Mouse (Mus musculus) midbrain, embryonic 16.5 days (tissue): Measurements from ENCODE around the gene Stam2. TPM values are rescaled to one million over a fixed set of nuclear protein-coding genes. Genes with fewer than 3 reads are reported as not detected.

Experiments used
- ATAC-seq: fragments of 200-750 bp; cut with Nextera tagmentation; 2 replicates; pipeline ENCODE4 v1.8.0; 2017; ENCODE audit warnings: moderate TSS enrichment
- H3K27ac ChIP-seq: fragments of 300-500 bp; sonication (generic); 2 replicates; pipeline ENCODE4 v1.5.1; 2014; ENCODE audit warnings: mild to moderate bottlenecking, low read length, mixed read lengths
- H3K27me3 ChIP-seq: fragments of 300-500 bp; sonication (generic); 2 replicates; pipeline ENCODE4 v1.6.1; 2014; ENCODE audit warnings: low read depth, low read length, mixed read lengths; ENCODE audit not compliant: control insufficient read depth, insufficient read depth
- H3K36me3 ChIP-seq: fragments of 300-500 bp; sonication (generic); 2 replicates; pipeline ENCODE4 v1.6.1; 2014; ENCODE audit warnings: mild to moderate bottlenecking, low read length, moderate library complexity, mixed read lengths; ENCODE audit not compliant: control insufficient read depth, insufficient read depth
- H3K4me1 ChIP-seq: fragments of 300-500 bp; sonication (generic); 2 replicates; pipeline ENCODE4 v1.6.1; 2014; ENCODE audit warnings: mild to moderate bottlenecking, low read length, mixed read lengths; ENCODE audit not compliant: control insufficient read depth, insufficient read depth
- H3K4me2 ChIP-seq: fragments of 300-500 bp; sonication (generic); 2 replicates; pipeline ENCODE4 v1.6.1; 2014; ENCODE audit warnings: mild to moderate bottlenecking, low read length, mixed read lengths
- H3K4me3 ChIP-seq: fragments of 300-500 bp; sonication (generic); 2 replicates; pipeline ENCODE4 v1.5.1; 2014; ENCODE audit warnings: low read depth, mild to moderate bottlenecking, low read length, moderate library complexity, mixed read lengths
- H3K9ac ChIP-seq: fragments of 300-500 bp; sonication (generic); 2 replicates; pipeline ENCODE4 v1.6.1; 2014; ENCODE audit warnings: low read depth, low read length, mixed read lengths
- H3K9me3 ChIP-seq: fragments of 300-500 bp; sonication (generic); replicated peaks from 2 replicates; pipeline ENCODE4 v1.6.1; 2014; ENCODE audit warnings: mild to moderate bottlenecking, low read length, mixed read lengths; ENCODE audit not compliant: control insufficient read depth, poor library complexity, severe bottlenecking
- WGBS: fragments of 180-500 bp; shearing (Covaris S2); extraction: QIAGEN DNeasy Blood & Tissue Kit; methylation state at CpG from one replicate; pipeline ENCODE4 v1.1.7; 2014; 5-methylcytosine and 5-hydroxymethylcytosine counted together
- polyA plus RNA-seq: library from polyadenylated mRNA; unstranded; fragments of >200 nt; fragmentation: Nextera tagmentation; extraction: Ambion mirVana; gene quantifications from 2 replicates; pipeline ENCODE4 v1.2.1, GENCODE M21; 2015

Stam2 gene
- polyA plus RNA-seq, 1 experiment from 2014 or later = 41.1 TPM

GRCm38 (mm10) chr2:52676023-52676912 is 65.8 kb downstream of the Stam2 start, which contains the start of gene Cacnb4:
Gene Cacnb4 (minus strand): TSS chr2:52676831.
- WGBS = 0% methylated on average over 54 of the region's 77 CpGs
- peaks cover 5% of the 10 kb centered on the region for H3K4me1 ChIP-seq
- H3K4me2 ChIP-seq = peak within 1 kb of the TSS; percentile 90
- H3K9me3 ChIP-seq = no peaks in the 10 kb centered on the region
- H3K27ac ChIP-seq = peak within 1 kb of the TSS; percentile 60
- no peaks in the 10 kb centered on the region for H3K36me3 ChIP-seq
- peak within 1 kb of the TSS; percentile 69 for H3K4me3 ChIP-seq
- peak; percentile 90 for ATAC-seq
- H3K27me3 ChIP-seq = no peaks in the 10 kb centered on the region
- H3K9ac ChIP-seq = peak within 1 kb of the TSS; percentile 75

GRCm38 (mm10) chr2:52675278-52675987 is 66.6 kb downstream of the Stam2 start:
- H3K4me1 ChIP-seq = peaks cover 5% of the 10 kb centered on the region
- H3K36me3 ChIP-seq = no peaks in the 10 kb centered on the region
- 1% methylated on average over 35 of the region's 42 CpGs for WGBS
- H3K4me2 ChIP-seq = peak overlapping the region; percentile 90
- H3K27me3 ChIP-seq = no peaks in the 10 kb centered on the region
- peak overlapping the region; percentile 75 for H3K9ac ChIP-seq
- no peaks in the 10 kb centered on the region for H3K9me3 ChIP-seq
- H3K4me3 ChIP-seq = peak overlapping the region; percentile 69
- H3K27ac ChIP-seq = peak overlapping the region; percentile 60
- peak; percentile 68 for ATAC-seq

GRCm38 (mm10) chr2:52674886-52675277 is 67.2 kb downstream of the Stam2 start:
- Histone ChIP-seq H3K4me1 (peaks cover 5% of the 10 kb centered on the region), H3K4me3 (peak overlapping the region; percentile 69), H3K27me3 (no peaks in the 10 kb centered on the region), H3K27ac (no peak overlapping the region), H3K9ac (0 out of 2 replicates have a peak overlapping the region, but pooled peaks have one; percentile 12), H3K9me3 (no peaks in the 10 kb centered on the region), H3K4me2 (peak overlapping the region; percentile 90), H3K36me3 (no peaks in the 10 kb centered on the region)
- 1% methylated on average over 19 of the region's 19 CpGs for WGBS
- ATAC-seq = no peak

- WGBS = 56% methylated on average over 1 of the region's 1 CpGs
- H3K27me3 ChIP-seq = no peaks in the 10 kb centered on the region
- H3K4me1 ChIP-seq = peaks cover 5% of the 10 kb centered on the region
- no peaks in the 10 kb centered on the region for H3K36me3 ChIP-seq
- no peak overlapping the region for H3K9ac ChIP-seq
- no peak for ATAC-seq
- no peak overlapping the region for H3K4me3 ChIP-seq
- H3K9me3 ChIP-seq = no peaks in the 10 kb centered on the region
- no peak overlapping the region for H3K27ac ChIP-seq
- no peak overlapping the region for H3K4me2 ChIP-seq
These were observed 68.9 kb downstream of the Stam2 start for GRCm38 (mm10) chr2:52673172-52673571.

- Histone ChIP-seq H3K4me3 (no peak overlapping the region), H3K27ac (no peak overlapping the region), H3K36me3 (no peaks in the 10 kb centered on the region), H3K27me3 (no peaks in the 10 kb centered on the region), H3K9me3 (no peaks in the 10 kb centered on the region; the same call in 1 of the 2 replicates), H3K9ac (no peak overlapping the region), H3K4me1 (peaks cover 5% of the 10 kb centered on the region), H3K4me2 (no peak overlapping the region)
- WGBS = 91% methylated on average over 5 of the region's 5 CpGs
- ATAC-seq = no peak
These were observed 71.3 kb downstream of the Stam2 start for GRCm38 (mm10) chr2:52670733-52671132.

GRCm38 (mm10) chr2:52668480-52668879 is 73.6 kb downstream of the Stam2 start:
- Histone ChIP-seq H3K9ac (no peak overlapping the region), H3K9me3 (no peaks in the 10 kb centered on the region; the same call in 1 of the 2 replicates), H3K4me2 (no peak overlapping the region), H3K36me3 (no peaks in the 10 kb centered on the region), H3K4me3 (no peak overlapping the region), H3K4me1 (no peaks in the 10 kb centered on the region), H3K27me3 (no peaks in the 10 kb centered on the region), H3K27ac (no peak overlapping the region)
- WGBS = 93% methylated on average over 6 of the region's 6 CpGs
- ATAC-seq = no peak

- no peak for ATAC-seq
- Histone ChIP-seq H3K27ac (no peak overlapping the region), H3K9me3 (no peaks in the 10 kb centered on the region), H3K4me2 (no peak overlapping the region), H3K36me3 (no peaks in the 10 kb centered on the region), H3K27me3 (no peaks in the 10 kb centered on the region), H3K4me3 (no peak overlapping the region), H3K9ac (no peak overlapping the region), H3K4me1 (no peaks in the 10 kb centered on the region)
- WGBS = 92% methylated on average over 5 of the region's 5 CpGs
These were observed 85.4 kb downstream of the Stam2 start for GRCm38 (mm10) chr2:52656722-52657121.

GRCm38 (mm10) chr2:52654541-52654940 is 87.5 kb downstream of the Stam2 start:
- 80% methylated on average over 4 of the region's 4 CpGs for WGBS
- H3K4me2 ChIP-seq = no peak overlapping the region
- ATAC-seq = no peak
- H3K9ac ChIP-seq = no peak overlapping the region
- H3K27me3 ChIP-seq = no peaks in the 10 kb centered on the region
- H3K9me3 ChIP-seq = no peaks in the 10 kb centered on the region
- H3K27ac ChIP-seq = no peak overlapping the region
- H3K4me1 ChIP-seq = no peaks in the 10 kb centered on the region
- H3K4me3 ChIP-seq = no peak overlapping the region
- H3K36me3 ChIP-seq = no peaks in the 10 kb centered on the region

- 88% methylated on average over 6 of the region's 6 CpGs for WGBS
- no peak overlapping the region for H3K27ac ChIP-seq
- no peaks in the 10 kb centered on the region for H3K9me3 ChIP-seq
- no peaks in the 10 kb centered on the region for H3K36me3 ChIP-seq
- H3K4me3 ChIP-seq = no peak overlapping the region
- H3K4me2 ChIP-seq = no peak overlapping the region
- ATAC-seq = no peak
- no peaks in the 10 kb centered on the region for H3K27me3 ChIP-seq
- H3K4me1 ChIP-seq = peaks cover 10% of the 10 kb centered on the region
- no peak overlapping the region for H3K9ac ChIP-seq
These were observed 90.5 kb downstream of the Stam2 start for GRCm38 (mm10) chr2:52651547-52651946.
